Mouse (Mus musculus) spleen, adult 10 weeks (tissue): ENCODE measurements around the gene Cwc27. TPM values are rescaled to one million over a fixed set of nuclear protein-coding genes. Genes with fewer than 3 reads are reported as not detected.

Experiments used
- polyA plus RNA-seq: library from polyadenylated mRNA; stranded (reverse); fragments of 350-450 nt; fragmentation: Illumina TruSeq; extraction: RNeasy Lipid Tissue Mini Kit (QIAGEN cat#74804); gene quantifications from one replicate; pipeline ENCODE4 v1.2.3, GENCODE M21; 2015; ENCODE audit warnings: low replicate concordance; ENCODE audit not compliant: insufficient read depth

The Cwc27 gene
- 24.4 TPM for polyA plus RNA-seq

DNA sequence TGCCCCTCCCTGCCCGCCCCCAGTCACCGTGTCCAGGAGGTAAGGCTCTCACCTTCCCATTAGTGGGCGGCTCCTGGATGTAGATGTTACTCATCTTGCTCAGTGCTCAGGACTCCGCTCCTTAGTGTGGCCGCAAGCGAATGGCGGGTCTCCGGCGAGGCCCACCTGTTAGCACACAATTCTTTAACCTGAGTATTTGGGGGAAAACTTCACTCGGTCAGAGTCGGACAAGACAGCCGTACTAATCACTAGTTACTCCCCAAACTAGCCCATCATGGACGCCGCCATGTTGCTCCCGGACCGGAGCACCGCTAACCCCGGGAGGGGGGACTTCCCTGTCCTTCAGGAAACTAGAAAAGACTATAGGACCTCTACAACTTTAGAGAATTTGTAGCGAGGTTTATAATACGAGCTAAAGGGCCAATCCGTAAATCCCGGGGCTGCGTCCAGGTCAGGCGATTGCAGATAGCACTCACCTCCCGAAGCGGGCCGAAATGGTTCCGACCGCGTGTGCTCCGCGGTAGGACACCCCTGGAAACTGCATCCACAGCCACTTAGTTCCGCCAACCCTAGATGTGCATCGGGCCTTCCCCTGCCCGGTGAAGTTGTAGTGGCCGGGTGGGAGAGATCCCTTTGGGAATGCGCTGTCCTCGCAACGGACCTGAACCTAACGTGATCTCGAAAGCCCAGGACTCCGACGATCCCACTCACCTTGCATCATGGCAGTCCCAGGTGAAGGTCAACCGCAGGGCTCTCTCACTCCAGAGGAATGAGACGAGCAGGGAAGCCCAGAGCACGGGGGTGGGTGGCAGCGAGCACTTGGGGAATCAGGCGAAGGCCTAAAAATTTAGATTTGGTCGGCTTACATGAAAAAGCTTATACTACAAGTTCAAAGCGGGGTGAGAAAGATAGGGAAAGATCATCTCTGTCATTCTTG lies at the start of gene Cwc27:
TSS of gene Cwc27 (minus strand) at position 508 of the 937 bp plus-strand sequence.

DNA sequence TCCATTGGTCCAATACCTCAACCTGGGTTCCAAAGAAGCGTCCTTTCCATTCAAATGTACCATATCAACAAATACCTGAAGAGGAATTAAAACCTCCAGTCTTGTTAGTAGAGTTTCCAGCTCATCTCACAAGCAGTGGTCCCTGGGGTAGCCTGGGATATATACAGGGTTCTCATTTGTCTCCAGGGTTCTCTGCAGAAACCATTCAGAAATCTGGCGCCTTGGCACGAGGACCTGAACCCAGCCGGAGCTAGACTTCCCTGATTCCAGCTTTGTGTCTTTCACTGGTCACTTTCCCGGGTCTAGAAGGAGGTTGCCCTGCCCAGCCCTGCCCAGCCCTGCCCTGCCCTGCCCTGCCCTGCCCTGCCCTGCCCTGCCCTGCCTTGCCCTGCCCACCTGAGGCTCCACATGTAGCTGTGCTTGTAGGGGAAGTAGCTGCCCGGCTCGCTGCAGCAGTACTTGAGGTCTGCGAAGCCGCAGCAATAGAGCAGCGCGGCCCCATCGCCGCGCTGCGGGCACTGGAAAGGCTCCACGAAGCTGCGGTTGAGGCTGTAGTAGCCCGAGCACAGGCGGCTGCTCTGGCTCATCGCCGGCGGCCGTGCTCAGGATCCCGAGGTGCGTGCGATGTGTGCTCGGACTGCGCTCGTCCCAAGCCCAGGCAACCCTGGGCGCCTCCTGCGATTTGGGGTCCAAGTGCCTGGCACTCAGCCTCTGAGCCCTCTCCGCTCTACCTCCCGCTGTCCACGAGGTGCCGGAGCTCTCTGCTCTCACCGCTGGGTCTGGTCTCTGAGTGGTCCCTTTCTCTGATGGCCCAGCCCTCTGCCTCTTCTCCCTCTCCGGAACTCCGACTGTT lies 46.4 kb upstream of the Cwc27 start, which contains the start of gene Shisal2b:
TSS of gene Shisal2b (minus strand) at position 767 of the 853 bp plus-strand sequence.

DNA sequence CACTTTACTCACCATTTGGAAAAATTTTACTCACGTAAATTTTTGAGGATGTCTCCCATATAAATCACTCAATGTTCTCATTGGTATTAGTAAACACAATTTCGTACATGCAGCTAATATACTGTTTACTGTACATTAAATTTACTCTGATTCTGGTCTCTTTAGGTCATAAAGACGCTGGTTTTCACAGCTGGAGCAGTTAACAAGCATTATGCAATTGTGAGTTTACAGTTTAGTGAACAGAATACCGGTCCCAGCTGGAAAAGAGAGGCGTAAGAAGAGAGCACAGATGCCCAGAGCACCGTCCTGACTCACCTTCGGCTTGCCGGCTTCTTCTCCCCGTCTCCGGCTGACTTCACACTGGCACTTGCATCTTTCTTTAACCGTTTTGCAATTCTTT lies 24.8 kb downstream of the Cwc27 start, which contains the start of gene Srek1ip1:
TSS of gene Srek1ip1 (plus strand) at position 301 of the 400 bp plus-strand sequence.

Other genes starting within 250 kb of the Cwc27 start
- 20.1 TPM for gene Srek1ip1, start 24.7 kb downstream of the Cwc27 start, polyA plus RNA-seq
- gene Shisal2b, start 46.8 kb upstream of the Cwc27 start, polyA plus RNA-seq, result not detected
- 1.8 TPM for gene Rgs7bp, start 237.8 kb upstream of the Cwc27 start, polyA plus RNA-seq